Mouse (Mus musculus): ENCODE data around the gene Itpkc.
A peak's percentile ranks its signal among the peaks of the same experiment; 100 is the strongest.

The Itpkc gene

DNA sequence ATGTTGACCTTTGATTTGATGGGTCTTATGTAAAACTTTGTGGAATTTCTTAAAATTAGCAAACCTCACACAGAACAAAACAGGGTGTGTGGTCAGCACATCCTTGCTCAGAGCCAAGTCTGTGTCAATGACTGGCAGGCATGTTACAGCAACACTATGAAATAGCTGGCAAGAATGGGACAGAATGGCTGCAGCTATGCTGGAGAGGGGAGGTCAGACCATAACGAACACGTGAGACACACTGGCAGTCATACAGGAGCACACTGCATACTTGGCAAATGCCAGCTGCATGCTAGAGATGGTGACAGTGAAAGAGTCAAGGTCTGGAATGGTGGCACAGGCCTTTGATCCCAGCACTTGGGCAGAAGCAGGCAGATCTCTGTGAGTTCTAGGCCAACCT lies 7.3 kb upstream of the Itpkc start:
- DNase-seq, result no peak

- no peak for DNase-seq
Observed at GRCm38 (mm10) chr7:27233300-27233699, 4.8 kb upstream of the Itpkc start.

DNA sequence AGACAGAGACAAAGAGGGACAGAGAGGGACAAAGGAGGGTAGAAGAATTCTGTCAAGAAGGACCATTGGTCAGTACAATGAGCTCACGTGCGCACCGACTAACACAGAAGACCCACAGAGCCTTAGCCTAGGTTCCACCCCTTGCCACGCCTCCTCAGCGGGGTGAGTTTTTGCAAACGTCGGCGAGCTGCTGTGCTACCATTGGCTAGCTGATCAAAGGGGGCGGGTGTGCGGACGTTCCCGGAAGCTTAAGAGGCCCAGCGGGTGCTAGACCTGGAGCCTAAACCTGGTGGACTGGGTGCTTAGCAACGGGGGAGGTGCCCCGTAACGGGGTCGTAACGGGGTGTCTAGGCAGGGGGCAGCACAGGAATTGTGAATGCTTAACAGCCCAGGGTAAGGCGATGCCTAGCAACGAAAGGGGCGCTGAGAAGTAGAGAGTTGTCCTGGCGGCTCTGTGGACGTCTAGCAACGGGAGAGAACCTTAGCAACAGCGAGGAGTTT lies 4.4 kb upstream of the Itpkc start, which contains the start of gene Coq8b:
Gene Coq8b (plus strand): TSS at position 243 of the 501 bp plus-strand sequence.
- peak; percentile 95 for DNase-seq

DNA sequence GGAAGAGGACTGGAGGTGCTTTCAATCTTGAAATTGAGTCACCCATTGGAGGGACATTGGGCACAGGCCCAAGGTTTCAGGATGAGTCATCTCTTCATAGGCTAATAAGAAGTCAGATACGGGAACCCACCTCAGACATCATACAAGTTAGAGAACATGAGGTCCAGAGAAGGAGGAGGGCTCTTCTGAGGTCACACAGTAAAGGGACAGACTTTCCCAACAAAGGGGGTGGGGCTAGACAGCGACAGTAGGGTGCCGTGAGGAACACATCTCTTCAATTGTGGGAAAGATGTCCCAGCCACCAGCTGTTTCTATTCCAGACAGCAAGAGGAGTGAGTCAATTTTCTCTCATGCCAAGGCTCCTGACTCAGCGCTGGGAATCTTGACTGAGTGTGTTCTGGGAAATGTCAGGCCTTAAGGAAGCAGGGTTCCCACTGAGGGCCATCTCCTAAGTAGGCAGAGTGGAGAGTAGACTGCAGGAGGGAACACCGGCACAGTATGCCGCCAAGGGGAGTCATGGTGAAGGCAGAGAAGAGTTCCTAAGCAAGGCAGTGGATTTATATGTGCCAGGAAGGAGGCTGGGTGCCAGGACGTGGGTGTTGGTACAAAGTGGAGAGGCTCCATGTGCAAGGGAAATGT lies 3.4 kb upstream of the Itpkc start:
- no peak for DNase-seq

DNA sequence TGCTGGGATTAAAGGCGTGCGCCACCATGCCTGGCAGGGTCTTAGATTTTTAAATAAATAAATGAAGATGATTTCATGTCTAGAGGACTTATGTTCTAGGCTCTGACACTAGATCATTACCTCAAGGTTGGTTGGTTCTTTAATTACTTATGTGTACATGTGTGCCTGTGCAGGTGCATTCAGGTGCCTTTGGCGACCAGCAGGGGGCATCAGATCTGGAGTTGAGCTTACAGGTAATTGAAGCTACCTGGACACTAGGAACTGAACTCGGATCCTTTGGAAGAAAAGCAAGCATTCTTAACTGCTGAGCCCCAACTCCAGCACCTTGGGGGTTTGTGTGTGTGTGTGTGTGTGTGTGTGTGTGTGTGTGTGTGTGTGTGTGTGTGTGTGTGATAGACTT lies 2.3 kb upstream of the Itpkc start:
- peak; percentile 56 for DNase-seq

DNA sequence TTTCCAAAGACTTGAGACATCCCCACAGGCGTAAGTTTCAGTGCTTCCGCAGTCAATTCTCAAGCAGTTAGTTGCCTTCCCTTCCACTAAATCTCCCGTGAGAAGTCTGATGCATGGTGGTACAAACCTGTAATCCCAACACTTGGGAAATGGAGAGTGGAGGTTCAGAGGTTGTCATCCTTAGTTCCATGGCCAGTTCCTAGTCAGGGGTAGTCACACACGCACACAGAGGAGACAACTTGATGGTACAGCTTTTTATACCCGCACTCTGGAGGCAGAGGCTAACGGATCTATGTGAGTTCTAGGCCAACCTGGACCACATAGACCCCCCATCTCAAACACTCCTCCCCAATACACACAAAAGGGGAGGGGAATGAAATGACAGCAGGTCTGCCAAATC lies 404 bp upstream of the Itpkc start:
- no peak for DNase-seq

DNA sequence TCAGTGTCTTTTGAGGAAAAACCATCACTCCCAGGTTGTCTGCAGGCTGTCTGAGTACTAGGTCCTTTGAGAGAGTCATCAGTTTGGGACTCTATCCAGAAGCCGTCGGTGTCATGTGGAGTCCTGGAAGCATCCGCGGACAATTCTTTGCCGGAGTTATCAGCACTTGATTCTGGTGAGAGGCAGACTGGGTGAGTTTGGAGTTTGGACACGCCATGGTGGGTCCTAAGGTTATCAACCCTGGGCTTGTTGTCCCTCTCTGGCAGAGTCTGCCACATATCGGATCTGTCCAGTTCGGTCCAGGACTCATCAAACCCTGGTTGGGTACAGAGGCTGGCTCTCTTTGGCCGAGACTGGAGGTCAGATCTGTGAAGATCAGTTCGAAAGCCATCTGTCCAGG lies 785 bp downstream of the Itpkc start:
- peak; percentile 22 for DNase-seq

GRCm38 (mm10) chr7:27227276-27227675 lies 1.2 kb downstream of the Itpkc start:
- no peak for DNase-seq

GRCm38 (mm10) chr7:27224877-27225575 lies 3.4 kb downstream of the Itpkc start:
- DNase-seq, result no peak

DNA sequence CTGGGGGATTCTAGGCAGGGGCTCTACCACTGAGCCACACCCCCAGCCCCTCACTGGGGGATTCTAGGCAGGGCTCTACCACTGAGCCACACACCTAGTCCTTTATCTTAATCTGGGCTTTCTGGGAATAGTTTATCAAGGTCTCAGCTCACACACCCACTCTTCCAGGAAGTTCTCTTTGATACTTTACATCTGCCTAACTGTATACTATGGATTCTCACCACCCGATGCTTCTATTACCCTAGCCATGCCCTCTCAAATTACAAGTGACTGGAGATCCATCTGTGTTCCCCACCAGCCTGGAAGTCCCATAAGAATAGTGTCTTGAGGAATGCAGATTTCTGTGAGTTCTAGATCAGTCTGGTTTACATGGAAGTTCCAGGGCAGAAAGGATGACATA lies 5.9 kb downstream of the Itpkc start:
- no peak for DNase-seq

DNA sequence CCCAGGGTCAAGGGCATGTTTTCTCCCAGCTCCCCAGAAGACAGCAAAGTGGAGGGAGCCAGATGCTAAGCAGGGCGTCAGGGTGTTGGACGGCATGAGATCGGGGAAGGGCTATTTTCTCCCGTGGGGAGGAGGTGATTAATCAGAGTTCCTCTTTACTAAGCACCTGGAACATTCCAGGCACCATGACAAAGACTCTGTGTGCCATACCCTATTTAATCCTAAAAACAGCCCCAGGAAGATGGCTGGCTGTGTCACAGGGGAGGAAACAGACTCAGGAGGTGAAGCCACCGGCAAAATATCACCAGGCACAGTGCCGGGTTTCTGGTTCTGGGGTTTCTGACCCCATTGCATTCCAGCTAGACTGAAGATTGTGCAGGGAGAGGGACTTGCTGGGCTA lies 6.5 kb downstream of the Itpkc start:
- no peak for DNase-seq

- DNase-seq, result peak; percentile 29
Observed at GRCm38 (mm10) chr7:27219937-27220336, 8.5 kb downstream of the Itpkc start.

DNA sequence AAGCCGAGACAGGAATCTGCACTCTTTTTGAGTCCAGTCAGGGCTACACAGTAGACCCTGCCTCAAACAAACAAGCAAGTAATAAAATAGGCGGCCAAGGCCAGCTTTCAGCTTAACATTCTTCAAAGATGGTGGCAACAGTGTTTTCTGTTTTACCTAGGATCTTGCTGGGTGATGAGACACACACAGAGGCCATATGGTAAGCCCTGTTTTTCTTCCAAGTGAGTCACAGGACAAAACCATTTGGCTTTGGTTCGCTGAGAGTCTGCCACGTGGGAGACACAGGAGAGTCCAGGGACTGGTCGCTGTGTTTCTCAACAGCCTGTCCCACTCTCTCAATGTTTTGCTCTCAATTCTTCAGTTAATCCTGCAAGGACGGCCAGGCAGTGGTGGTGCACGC lies 9.9 kb downstream of the Itpkc start:
- no peak for DNase-seq

DNA sequence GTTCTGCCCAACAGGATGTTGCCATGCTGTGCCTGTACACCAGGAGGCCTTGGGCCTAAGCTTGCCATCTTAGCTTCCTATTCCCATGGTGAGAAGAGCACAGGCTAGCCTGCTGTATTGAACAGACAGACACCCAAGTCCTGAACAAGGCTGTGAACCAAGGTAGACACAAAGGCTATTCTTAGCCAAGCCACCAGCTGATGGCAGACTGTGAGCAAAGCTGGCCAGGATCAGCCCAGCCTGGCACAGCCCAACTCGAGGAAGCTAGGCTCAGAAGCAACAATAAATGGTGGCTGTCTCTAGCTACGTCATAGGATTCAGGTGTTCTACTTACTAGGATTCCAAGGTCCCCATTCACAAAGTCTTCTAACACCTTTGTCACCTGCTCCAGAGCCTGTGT lies 15.8 kb downstream of the Itpkc start:
- DNase-seq, result no peak

DNA sequence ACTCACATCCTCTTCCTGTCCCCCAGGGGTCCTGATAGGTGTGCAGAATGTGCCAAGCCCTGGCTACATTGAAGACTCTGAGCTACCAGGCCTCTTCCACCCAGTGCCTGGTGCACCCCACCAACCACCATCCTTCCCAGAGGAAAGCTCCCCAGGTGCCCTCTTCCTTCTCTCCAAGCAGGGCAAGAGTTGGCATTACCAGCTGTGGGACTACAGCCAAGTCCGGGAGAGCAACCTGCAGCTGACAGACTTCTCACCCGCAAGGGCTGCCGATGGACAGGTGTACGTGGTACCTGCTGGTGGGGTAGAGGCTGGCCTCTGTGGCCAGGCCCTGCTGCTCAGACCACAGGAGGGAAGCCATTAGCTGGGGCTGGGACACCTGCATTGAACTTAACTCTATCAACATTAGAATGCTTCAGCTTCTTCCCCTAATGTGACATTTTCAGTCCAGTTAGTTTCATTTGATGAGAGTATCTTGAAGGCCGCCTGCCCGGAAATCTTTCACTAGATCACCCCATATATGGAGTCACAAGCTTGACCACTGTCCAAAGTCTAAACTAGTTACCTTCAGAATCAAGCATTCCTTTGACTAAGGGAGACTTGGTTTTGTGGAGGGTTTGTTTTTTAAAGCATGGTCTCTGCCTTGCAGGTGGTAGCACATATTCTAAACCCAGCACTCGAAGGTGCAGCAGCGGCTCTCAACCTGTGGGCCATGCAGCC lies 24.6 kb downstream of the Itpkc start:
- no peak for DNase-seq

DNA sequence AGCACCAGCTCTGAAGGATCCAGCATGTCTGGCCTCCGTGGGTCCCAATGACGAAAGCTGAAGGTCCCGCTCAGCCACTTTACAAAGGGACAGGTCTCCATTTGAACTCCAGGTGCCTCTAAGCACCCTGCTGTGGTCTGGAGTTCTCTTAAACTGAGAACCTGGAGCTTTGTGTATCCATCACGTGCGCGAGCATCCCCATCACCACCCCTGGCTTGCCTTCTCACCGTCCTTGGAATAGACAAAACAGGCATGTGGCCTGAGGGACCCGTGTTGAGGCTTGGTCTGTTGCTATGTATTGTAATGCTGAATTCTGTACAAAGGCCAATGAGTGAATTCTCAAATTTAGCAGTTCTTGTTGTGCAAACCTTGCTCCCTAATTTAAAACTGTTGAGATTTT lies 29.7 kb downstream of the Itpkc start:
- DNase-seq, result no peak

DNA sequence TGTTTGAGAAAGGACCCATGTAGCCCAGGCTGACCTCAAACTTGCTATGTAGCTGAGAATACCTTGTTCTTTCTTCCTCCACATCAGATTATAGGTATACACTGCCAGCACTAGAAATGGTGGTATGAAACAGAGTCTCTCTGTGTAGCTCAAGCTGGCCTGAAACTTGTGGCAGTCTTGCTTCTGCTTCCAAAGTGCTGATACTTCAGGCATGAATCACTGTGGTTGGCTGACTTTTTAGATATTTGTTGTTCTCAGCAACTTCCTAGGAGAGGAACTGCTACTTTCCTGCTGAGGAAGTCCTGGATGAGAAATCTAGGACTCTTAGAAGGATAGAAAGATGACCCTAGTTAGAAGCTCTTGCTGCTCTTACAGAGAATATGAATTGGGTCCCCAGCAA lies 30.1 kb downstream of the Itpkc start:
- DNase-seq, result no peak

- no peak for DNase-seq
Observed at GRCm38 (mm10) chr7:27197634-27198033, 30.8 kb downstream of the Itpkc start.

GRCm38 (mm10) chr7:27197136-27197535 lies 31.3 kb downstream of the Itpkc start:
- no peak for DNase-seq

- peak; percentile 94 for DNase-seq
Observed at GRCm38 (mm10) chr7:27195681-27196611, 32.5 kb downstream of the Itpkc start, which contains the start of the genes BC024978 and Snrpa. Gene BC024978 (plus strand): TSS chr7:27195781. Gene Snrpa (minus strand): TSS chr7:27196271.

DNA sequence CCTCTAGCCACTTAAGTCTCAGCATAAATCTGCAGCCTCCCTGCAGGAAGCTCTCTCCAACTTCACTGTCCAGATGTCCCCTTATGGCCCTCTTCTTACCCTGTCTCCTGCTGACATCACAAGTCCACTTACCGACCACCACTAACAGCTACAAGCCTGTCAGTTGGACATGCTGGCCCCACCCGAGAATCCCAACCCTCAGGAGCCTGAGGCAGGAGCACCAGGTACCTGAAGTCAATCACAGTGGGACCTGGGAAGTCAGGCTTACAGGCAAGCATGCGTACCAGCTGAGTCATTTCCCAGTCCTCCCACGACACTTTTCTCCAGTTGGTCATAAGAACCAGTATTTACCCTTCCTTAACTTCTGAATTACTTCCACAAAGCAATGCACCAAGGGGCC lies 34.7 kb downstream of the Itpkc start:
- no peak for DNase-seq

GRCm38 (mm10) chr7:27192434-27192833 lies 36.0 kb downstream of the Itpkc start:
- DNase-seq, result no peak

All from liver (tissue).